Mouse (Mus musculus) spleen, adult 2 months (tissue): ENCODE results near the gene Ppcdc.

Experiments used
- CTCF ChIP-seq: fragments of 200-500 bp; IDR thresholded peaks from 2 replicates; pipeline ENCODE4 v1.5.1; 2011; ENCODE audit warnings: mild to moderate bottlenecking, inconsistent platforms; ENCODE audit not compliant: insufficient read depth, insufficient read length, insufficient replicate concordance; ENCODE audit errors: extremely low read depth
- POLR2A ChIP-seq: fragments of 200-500 bp; IDR thresholded peaks from 2 replicates; pipeline ENCODE4 v1.6.1; 2011; ENCODE audit warnings: low read depth, low read length, inconsistent platforms

DNA sequence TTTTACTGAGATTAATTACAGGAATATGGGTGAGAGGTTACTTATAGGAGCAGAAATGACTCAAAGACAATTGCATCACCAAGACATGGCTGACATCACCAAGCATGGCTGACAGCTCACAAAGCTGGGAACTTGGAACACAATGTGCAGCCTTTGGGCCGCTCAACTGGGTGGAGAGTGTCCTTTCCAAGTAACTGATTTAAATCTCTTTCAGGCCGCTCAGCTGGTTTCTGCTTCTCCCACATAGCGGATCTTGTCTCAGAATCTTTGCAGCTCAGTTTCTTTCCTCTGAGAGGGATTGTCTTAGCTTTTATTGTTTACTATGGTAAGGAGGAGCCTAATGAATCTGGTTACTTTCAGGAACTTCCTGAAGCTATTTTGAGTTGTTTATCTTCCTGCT is 49.1 kb downstream of the Ppcdc start:
- TF ChIP-seq CTCF: no peak
- TF ChIP-seq POLR2A: no peak
